Mouse (Mus musculus): ENCODE data around the gene Sgsh. TPM values are rescaled to one million over a fixed set of nuclear protein-coding genes. Genes with fewer than 3 reads are reported as not detected.
"Not testable (repeated sequence)": the region's sequence is repeated elsewhere in the genome, so short reads cannot be mapped to it uniquely, and the experiment has no call there.

Sgsh gene
- polyA plus RNA-seq, 1 experiment from 2014 or later = 7.3 TPM

DNA sequence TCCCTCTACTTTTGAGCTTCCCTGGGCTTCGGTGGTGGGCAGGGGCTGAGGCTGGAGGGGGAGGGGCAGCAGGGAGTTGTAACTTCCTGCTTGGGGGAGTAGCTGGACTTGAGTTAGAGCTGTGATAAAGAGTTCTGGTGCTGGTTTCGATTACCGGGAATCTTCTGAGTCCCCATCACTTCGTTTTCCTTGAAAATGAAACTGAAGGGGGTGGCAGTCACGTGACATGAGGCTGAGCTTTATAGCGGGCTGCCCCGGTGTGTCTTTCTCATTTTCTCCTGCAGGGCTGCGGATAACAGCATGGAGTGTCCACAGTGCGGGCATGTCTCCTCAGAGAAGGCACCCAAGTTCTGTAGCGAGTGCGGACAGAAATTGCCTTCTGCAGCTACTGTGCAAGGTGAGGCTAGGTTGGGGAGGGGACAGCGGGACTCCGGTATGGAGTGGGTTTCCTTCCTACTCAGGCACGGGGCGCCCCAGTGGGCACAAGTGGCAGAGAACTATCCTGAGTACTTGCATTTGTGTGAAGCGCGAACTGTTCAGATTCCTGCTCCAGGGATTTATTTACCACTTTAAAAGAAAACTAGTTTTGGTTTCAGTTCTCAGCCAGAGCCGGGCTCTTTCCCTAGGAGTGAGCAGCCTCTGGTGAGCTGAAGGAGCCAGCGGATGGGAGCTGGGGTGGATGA is 37.6 kb upstream of the Sgsh start, which contains the start of gene Rnf213:
TSS of gene Rnf213 (plus strand) at position 301 of the 683 bp plus-strand sequence.
- H3K9me3 ChIP-seq (ENCODE audit: control insufficient read depth, low read length) = no peaks in the 10 kb centered on the region
- WGBS = 2% methylated on average over 19 of the region's 19 CpGs
- peaks cover 8% of the 10 kb centered on the region for H3K4me1 ChIP-seq (replicated peaks; ENCODE audit: control insufficient read depth, insufficient read depth, low read length)
- peak; percentile 71 for DNase-seq (ENCODE audit: low spot score)
- no peaks in the 10 kb centered on the region for H3K36me3 ChIP-seq (ENCODE audit: control insufficient read depth, insufficient read depth, low read length)
- peak within 1 kb of the TSS; percentile 28; the same call in 1 of the 2 replicates for H3K9ac ChIP-seq (ENCODE audit: low read length)
- no peak within 1 kb of the TSS for H3K27ac ChIP-seq (ENCODE audit: low read depth, low read length)
- H3K4me3 ChIP-seq (ENCODE audit: low read depth, low read length) = peak within 1 kb of the TSS; percentile 33
- H3K27me3 ChIP-seq (ENCODE audit: control insufficient read depth, insufficient read depth, low read length) = peaks cover 69% of the 10 kb centered on the region
- no peak; the same call in 1 of the 2 replicates for ATAC-seq (replicated peaks; ENCODE audit: low FRiP score)
- H3K4me2 ChIP-seq (ENCODE audit: low read depth, low read length, severe bottlenecking) = peak within 1 kb of the TSS; percentile 70

DNA sequence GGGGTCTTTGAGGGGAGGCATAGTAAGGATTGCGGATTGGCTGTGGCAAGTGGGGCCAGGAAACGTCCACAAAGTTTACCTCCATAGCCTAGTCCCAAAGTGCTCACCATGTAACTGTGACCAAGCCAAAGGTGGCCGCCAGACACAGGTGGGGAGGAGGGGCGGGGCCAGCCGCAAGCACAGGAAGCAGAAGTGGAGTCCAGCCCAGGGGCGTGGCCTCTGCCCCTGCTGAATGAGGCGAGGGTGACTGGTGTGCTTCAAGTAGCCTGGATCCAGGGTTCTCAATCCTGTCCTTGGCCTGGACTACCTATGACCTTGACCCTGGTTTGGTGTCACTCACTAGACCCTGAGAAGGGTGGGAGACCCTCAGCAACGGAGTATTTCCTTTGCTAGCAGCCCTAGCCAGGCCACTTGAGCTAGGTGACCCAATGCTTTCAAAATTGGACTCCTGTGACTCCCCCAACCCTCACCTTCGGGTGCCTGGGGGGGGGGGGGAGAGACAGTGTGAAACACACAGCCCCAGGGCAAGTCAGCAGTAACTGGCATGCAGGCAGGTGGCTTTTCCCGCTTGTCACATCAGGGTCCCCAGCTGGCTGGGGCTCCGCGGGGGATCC is 36.8 kb upstream of the Sgsh start:
- H3K9ac ChIP-seq (ENCODE audit: low read length) = no peak overlapping the region

DNA sequence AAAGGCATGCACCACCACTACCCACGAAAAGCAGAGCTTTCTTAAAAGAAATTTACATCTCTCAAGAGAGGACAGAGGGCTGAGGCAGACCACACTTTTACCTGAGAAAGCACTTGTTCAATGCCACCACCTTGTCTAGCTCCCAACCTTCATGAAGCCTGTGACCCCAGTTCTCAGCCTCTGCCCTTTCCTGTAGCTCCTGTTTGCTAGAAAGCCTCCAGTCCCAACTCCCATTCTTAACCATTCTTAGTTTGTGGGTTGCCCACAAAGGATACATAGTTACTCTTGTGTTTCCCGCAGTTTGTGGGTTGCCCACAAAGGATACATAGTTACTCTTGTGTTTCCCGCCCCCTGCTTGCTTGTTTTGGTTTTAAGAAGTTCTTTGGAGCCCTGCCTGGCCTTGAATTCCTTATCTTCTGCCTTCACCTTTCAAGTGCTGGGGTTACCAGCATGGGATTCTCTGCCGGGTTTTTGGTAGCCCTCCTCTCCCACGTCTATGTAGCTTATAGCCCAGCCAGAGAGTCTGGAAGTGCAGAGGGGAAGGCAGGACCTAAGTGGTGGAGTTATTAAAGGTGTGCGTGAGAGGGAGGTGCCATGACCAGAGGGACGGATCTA is 36.2 kb upstream of the Sgsh start:
- Histone ChIP-seq H3K27ac (ENCODE audit: low read depth, low read length) (no peak overlapping the region), H3K4me2 (ENCODE audit: low read depth, low read length, severe bottlenecking) (no peak overlapping the region), H3K4me3 (ENCODE audit: low read depth, low read length) (no peak overlapping the region), H3K4me1 (replicated peaks; ENCODE audit: control insufficient read depth, insufficient read depth, low read length) (peaks cover 8% of the 10 kb centered on the region), H3K27me3 (ENCODE audit: control insufficient read depth, insufficient read depth, low read length) (peaks cover 67% of the 10 kb centered on the region), H3K9ac (ENCODE audit: low read length) (no peak overlapping the region), H3K36me3 (ENCODE audit: control insufficient read depth, insufficient read depth, low read length) (no peaks in the 10 kb centered on the region), H3K9me3 (ENCODE audit: control insufficient read depth, low read length) (no peaks in the 10 kb centered on the region)
- no peak for DNase-seq (ENCODE audit: low spot score)
- 33% methylated on average over 7 of the region's 7 CpGs for WGBS
- no peak for ATAC-seq (replicated peaks; ENCODE audit: low FRiP score)

More for the DNA sequence above, 36.8 kb upstream of the Sgsh start:
- peak; percentile 65 for DNase-seq (ENCODE audit: low spot score)
- Histone ChIP-seq H3K4me1 (replicated peaks; ENCODE audit: control insufficient read depth, insufficient read depth, low read length) (peaks cover 8% of the 10 kb centered on the region), H3K27me3 (ENCODE audit: control insufficient read depth, insufficient read depth, low read length) (peaks cover 69% of the 10 kb centered on the region), H3K4me3 (ENCODE audit: low read depth, low read length) (no peak overlapping the region), H3K36me3 (ENCODE audit: control insufficient read depth, insufficient read depth, low read length) (no peaks in the 10 kb centered on the region), H3K4me2 (ENCODE audit: low read depth, low read length, severe bottlenecking) (no peak overlapping the region), H3K27ac (ENCODE audit: low read depth, low read length) (no peak overlapping the region), H3K9me3 (ENCODE audit: control insufficient read depth, low read length) (no peaks in the 10 kb centered on the region)
- no peak for ATAC-seq (replicated peaks; ENCODE audit: low FRiP score)
- 9% methylated on average over 12 of the region's 12 CpGs for WGBS

DNA sequence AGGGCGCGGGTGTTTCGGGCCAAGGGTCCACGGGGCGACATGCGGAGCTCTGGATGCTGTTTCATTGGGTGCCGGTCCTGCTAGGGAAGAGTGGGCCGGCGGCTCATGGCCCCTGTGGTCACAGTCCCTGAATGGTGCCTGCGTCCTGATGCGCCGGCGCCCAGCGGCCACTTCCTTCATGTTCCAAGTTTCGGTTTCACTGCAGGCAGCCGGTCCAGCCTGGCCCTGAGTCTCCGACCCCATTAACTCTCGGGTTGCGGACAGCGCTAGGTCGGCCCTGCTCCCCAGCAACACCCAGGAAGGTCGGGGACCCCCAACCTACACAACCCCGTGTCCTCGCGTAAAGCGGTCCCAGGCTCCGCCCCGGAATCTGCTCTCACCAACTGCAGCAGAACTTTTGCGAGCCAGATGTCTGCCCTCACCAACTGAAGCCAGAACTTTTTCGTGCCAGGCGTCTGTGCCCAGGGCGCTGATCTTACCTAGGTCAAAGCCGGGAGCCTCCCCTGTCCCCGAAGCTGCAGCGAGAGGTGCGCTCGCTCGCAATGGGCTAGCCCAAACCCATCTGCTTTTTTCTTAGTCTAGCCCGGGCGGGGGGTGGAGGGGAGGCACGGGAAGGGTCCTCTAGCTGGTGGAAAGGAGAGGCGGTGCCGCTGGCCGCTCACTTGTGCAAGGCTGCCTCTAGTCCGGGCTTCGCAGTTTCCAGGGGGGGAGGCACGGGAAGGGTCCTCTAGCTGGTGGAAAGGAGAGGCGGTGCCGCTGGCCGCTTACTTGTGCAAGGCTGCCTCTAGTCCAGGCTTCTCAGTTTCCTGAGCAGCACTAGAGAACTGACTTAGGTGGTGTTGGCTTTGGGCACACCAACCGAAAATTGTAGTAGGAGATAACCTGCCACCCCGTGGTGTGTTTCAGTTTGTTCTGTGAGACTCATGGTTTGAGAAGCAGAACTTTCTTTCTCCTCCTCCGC is 35.2 kb upstream of the Sgsh start:
- ATAC-seq (replicated peaks; ENCODE audit: low FRiP score) (peak; percentile 13; the same call in 1 of the 2 replicates), DNase-seq (ENCODE audit: low spot score) (peak; percentile 65)
- H3K4me3 ChIP-seq (ENCODE audit: low read depth, low read length) = peak overlapping the region; percentile 53
- H3K9ac ChIP-seq (ENCODE audit: low read length) = peak overlapping the region; percentile 61
- no peaks in the 10 kb centered on the region for H3K9me3 ChIP-seq (ENCODE audit: control insufficient read depth, low read length)
- peak overlapping the region; percentile 97 for H3K4me2 ChIP-seq (ENCODE audit: low read depth, low read length, severe bottlenecking)
- H3K4me1 ChIP-seq (replicated peaks; ENCODE audit: control insufficient read depth, insufficient read depth, low read length) = peaks cover 6% of the 10 kb centered on the region
- 2% methylated on average over 53 of the region's 53 CpGs for WGBS
- H3K27ac ChIP-seq (ENCODE audit: low read depth, low read length) = no peak overlapping the region
- H3K36me3 ChIP-seq (ENCODE audit: control insufficient read depth, insufficient read depth, low read length) = no peaks in the 10 kb centered on the region
- peaks cover 57% of the 10 kb centered on the region for H3K27me3 ChIP-seq (ENCODE audit: control insufficient read depth, insufficient read depth, low read length)

DNA sequence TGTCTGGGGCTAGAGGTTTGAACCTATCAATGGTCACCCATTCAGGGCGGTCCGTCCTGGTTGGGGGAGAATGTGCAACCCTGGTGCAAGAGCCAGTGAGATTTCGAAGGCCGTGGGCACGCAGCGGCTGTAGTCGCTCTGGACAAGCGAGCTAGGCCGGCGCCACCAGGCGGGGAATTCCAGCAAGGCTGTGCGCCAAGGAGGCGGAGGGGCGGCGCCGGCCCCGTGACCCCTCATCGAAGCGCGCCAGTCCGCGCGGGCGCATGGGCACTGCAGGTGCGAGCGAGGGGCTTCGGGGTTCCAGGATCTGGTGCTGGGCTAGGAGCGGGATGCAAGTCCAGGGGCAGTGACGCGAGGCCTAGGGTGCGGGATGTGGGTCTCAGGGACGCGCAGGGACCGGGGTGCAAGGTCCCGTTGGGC is 34.5 kb upstream of the Sgsh start:
- no peaks in the 10 kb centered on the region for H3K9me3 ChIP-seq (ENCODE audit: control insufficient read depth, low read length)
- no peak overlapping the region for H3K27ac ChIP-seq (ENCODE audit: low read depth, low read length)
- H3K9ac ChIP-seq (ENCODE audit: low read length) = peak overlapping the region; percentile 61
- H3K4me1 ChIP-seq (replicated peaks; ENCODE audit: control insufficient read depth, insufficient read depth, low read length) = peaks cover 6% of the 10 kb centered on the region
- H3K4me3 ChIP-seq (ENCODE audit: low read depth, low read length) = peak overlapping the region; percentile 53
- no peaks in the 10 kb centered on the region for H3K36me3 ChIP-seq (ENCODE audit: control insufficient read depth, insufficient read depth, low read length)
- H3K27me3 ChIP-seq (ENCODE audit: control insufficient read depth, insufficient read depth, low read length) = peaks cover 51% of the 10 kb centered on the region
- DNase-seq (ENCODE audit: low spot score) = peak; percentile 87
- peak; percentile 66 for ATAC-seq (replicated peaks; ENCODE audit: low FRiP score)
- peak overlapping the region; percentile 97 for H3K4me2 ChIP-seq (ENCODE audit: low read depth, low read length, severe bottlenecking)
- WGBS = under 1% methylated on average over 35 of the region's 35 CpGs

DNA sequence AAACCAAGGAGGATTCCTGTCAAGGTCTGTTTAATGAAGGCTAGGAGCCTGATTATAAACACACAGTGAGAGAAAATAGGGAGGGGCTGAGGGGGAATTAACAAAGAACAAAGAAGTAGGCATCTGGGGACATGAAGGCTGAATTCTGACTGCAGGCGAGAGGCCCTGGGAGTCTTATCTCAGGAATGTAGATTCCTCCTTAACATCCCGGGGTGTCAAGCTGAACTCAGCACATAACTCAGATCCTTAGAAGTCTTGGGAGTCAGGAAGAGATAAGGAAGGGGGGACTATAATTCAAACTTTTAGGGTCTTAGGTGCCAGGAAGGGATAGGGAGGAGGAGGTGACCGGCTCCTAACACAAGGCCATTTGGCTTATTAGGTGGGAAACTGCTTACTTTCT is 31.9 kb upstream of the Sgsh start:
- not testable (repeated sequence) for ATAC-seq (replicated peaks; ENCODE audit: low FRiP score); DNase-seq (ENCODE audit: low spot score); H3K4me3 ChIP-seq (ENCODE audit: low read depth, low read length); H3K4me2 ChIP-seq (ENCODE audit: low read depth, low read length, severe bottlenecking); H3K9me3 ChIP-seq (ENCODE audit: control insufficient read depth, low read length); H3K9ac ChIP-seq (ENCODE audit: low read length); H3K27ac ChIP-seq (ENCODE audit: low read depth, low read length); H3K36me3 ChIP-seq (ENCODE audit: control insufficient read depth, insufficient read depth, low read length); H3K4me1 ChIP-seq (replicated peaks; ENCODE audit: control insufficient read depth, insufficient read depth, low read length)
- peaks cover 33% of the 10 kb centered on the region for H3K27me3 ChIP-seq (ENCODE audit: control insufficient read depth, insufficient read depth, low read length)
- 30% methylated on average over 3 of the region's 3 CpGs for WGBS

DNA sequence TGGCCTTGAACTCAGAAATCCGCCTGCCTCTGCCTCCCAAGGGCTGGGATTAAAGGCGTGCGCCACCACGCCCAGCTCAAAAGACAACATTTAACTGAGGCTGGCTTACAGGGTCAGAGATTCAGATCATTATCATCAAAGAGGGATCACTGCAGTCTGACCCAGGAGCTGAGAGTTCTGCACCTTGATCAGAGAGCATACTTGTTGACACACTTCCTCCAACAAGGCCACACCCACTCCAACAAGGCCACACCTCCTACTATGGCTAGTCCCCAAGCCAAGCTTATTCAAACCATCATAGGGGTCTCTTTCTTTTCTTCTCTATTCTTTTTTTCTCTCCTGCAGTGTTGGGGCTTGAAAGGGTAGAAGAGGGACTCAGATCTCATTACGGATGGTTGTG is 31.0 kb upstream of the Sgsh start:
- H3K9me3 ChIP-seq (ENCODE audit: control insufficient read depth, low read length) = no peaks in the 10 kb centered on the region
- H3K9ac ChIP-seq (ENCODE audit: low read length) = no peak overlapping the region
- no peak for DNase-seq (ENCODE audit: low spot score)
- H3K27ac ChIP-seq (ENCODE audit: low read depth, low read length) = no peak overlapping the region
- H3K4me1 ChIP-seq (replicated peaks; ENCODE audit: control insufficient read depth, insufficient read depth, low read length) = peaks cover 6% of the 10 kb centered on the region
- H3K4me2 ChIP-seq (ENCODE audit: low read depth, low read length, severe bottlenecking) = no peak overlapping the region
- no peak overlapping the region for H3K4me3 ChIP-seq (ENCODE audit: low read depth, low read length)
- ATAC-seq (replicated peaks; ENCODE audit: low FRiP score) = no peak
- 92% methylated on average over 5 of the region's 5 CpGs for WGBS
- no peaks in the 10 kb centered on the region for H3K36me3 ChIP-seq (ENCODE audit: control insufficient read depth, insufficient read depth, low read length)
- H3K27me3 ChIP-seq (ENCODE audit: control insufficient read depth, insufficient read depth, low read length) = peaks cover 24% of the 10 kb centered on the region

DNA sequence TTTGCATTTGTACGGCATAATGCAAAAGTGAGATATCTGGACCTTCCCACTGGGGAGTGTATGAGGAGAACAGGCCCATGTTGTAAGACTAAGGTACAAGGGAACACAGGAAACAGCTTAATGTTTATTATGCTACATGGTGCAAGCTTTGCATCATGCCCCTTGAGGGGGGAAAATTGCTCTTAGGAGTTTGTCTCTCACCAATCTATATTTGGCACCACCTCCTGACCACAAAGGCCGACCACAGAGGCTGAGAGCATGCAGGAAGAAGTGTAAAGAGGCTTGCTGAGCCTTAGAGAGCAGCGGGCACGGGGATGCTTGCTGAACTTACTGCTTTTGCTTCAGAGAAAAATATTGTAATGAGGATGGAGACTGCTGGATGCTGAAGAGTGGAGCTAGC is 29.6 kb upstream of the Sgsh start:
- no peak overlapping the region for H3K9ac ChIP-seq (ENCODE audit: low read length)
- no peak overlapping the region for H3K27ac ChIP-seq (ENCODE audit: low read depth, low read length)
- 83% methylated on average over 4 of the region's 4 CpGs for WGBS
- ATAC-seq (replicated peaks; ENCODE audit: low FRiP score) = no peak
- H3K27me3 ChIP-seq (ENCODE audit: control insufficient read depth, insufficient read depth, low read length) = peaks cover 10% of the 10 kb centered on the region
- no peak overlapping the region for H3K4me3 ChIP-seq (ENCODE audit: low read depth, low read length)
- no peaks in the 10 kb centered on the region for H3K9me3 ChIP-seq (ENCODE audit: control insufficient read depth, low read length)
- no peak for DNase-seq (ENCODE audit: low spot score)
- no peak overlapping the region for H3K4me2 ChIP-seq (ENCODE audit: low read depth, low read length, severe bottlenecking)
- H3K4me1 ChIP-seq (replicated peaks; ENCODE audit: control insufficient read depth, insufficient read depth, low read length) = peaks cover under 1% of the 10 kb centered on the region; the same call in 1 of the 2 replicates
- no peaks in the 10 kb centered on the region for H3K36me3 ChIP-seq (ENCODE audit: control insufficient read depth, insufficient read depth, low read length)

Data from forebrain, embryonic 11.5 days (tissue).